Mouse (Mus musculus) megakaryocyte, adult 5-6 weeks (primary cell): ENCODE results near the gene Slc35b1. TPM values are rescaled to one million over a fixed set of nuclear protein-coding genes. Genes with fewer than 3 reads are reported as not detected.

ENCODE experiments used
- ATAC-seq: 2 replicates; pipeline ENCODE4 v1.8.0; 2016; ENCODE audit warnings: mild to moderate bottlenecking, inconsistent platforms; ENCODE audit not compliant: poor library complexity, severe bottlenecking
- total RNA-seq, 2 experiments: library from RNA; stranded (forward) in 1 of 2; stranded (reverse) in 1 of 2; fragments of 153-499, 151-499 nt in 1 of 2; fragments of 221-1000, 200-1000 nt in 1 of 2; gene quantifications; 2 replicates each; pipeline versions ENCODE4 v1.2.3 to v1.2.4; 2015 to 2017

Slc35b1 gene
- total RNA-seq, 2 experiments from 2014 or later = 44.9 to 62.2 TPM

DNA sequence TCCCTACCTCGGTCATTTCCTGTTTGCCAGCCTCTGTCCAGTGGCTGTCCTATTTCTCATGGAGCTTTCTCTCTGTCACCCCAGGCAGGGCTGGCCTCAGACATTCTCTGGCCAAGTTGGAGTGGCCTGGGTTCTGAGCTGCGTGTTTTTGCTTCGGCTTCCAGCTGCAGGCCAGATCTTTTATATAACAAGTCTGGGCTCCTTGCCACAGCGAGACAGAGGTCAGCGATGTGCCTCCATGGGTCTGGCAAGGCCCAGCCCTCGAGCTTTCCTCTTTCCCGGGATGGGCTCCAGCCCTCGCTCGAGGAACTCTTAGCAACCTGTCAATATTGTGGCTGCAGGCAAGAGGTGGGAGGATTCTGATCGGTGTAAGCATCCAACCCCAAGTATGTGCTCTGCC is 18.9 kb upstream of the Slc35b1 start:
- ATAC-seq = no peak

DNA sequence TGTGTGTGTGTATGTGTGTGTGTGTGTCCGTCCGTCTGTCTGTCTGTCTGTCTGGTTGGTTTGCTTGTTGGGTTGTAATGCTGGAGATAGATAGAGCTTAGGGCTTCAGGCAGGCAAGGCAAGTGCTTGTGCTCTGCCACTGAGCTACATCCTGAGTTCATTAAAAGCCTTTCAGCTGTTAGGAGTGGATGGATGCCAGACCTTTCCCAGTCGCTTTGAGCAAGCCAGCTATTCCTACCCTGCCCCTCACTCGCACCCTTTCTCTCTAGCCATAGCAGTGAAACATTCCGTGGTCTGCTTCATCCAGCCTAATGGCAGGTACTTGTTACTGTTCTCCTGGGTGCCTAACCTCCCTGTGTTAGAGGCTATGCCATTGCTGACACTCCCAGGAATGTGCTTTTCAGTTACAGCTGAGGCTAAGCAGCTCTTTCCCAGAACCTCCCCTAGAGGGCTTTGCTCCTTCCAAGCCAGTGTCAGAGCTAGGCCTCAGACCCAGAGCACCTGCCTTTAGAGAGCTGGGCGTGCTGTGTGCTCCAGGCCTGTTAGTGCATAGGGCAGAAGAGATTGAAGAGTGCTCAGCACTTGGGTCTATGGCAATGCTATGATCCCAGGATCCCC is 18.1 kb upstream of the Slc35b1 start:
- peak; percentile 14 for ATAC-seq

DNA sequence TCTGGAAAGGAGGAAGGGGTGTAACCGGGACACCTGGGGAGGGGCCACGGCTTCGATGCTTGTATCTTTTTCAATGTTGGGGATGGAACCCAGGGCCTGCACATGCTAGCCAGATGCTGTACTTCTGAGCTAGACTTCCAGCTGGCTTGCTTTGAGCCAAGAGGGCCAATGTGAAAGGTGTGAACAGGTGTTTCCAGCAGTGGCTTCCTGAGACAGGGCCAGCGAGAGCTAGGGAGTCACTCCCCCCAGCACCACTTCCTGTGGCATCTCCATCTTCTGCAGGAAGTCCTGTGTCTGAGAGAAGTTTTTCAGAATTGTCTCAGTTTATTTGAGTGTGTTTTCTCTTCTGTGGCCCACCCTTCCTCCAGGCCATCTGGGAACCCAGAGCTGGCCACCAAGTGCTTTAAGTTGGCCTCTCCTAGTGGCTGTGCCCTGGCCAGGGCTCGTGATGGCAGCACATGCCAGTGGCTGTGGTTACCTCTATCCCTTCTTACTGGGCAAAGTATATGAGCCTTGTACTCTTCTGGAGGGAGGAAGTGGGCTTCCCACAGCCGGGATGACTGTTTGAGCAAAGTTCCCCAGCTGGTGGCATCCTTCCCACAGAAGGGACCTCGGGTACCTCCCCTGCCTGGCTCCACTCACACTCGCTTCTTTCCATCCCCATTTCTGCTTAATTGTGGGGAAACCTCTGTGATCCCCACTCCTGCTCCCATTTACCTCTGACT is 17.3 kb upstream of the Slc35b1 start:
- ATAC-seq = peak; percentile 63

DNA sequence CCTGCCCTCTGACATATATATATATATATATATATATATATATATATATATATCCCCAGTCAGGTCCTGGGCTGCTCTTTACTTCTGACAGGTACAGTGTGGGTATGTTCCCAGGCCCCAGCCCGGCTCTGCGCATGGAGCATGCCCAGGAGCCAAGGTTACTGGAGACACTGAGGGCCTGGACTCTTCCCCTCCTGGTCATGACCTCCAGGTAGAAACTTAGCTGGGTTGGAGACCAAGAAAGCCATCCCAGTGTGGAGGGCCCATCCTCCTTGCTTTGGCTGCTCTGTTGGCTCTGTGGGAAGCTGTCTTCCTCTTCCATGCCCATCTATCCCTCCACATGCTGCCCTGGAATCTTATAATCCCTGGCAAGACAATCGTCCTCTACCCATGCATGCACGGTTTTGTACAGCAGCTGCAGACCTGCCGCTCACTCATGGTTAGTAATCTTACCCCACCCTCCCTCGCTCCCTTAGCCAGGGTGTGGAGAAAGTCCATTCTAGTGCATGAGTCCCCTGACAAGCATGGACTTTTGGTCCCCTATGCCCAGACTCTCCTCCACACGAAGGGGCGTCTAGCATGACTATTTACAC is 16.2 kb upstream of the Slc35b1 start:
- no peak for ATAC-seq

DNA sequence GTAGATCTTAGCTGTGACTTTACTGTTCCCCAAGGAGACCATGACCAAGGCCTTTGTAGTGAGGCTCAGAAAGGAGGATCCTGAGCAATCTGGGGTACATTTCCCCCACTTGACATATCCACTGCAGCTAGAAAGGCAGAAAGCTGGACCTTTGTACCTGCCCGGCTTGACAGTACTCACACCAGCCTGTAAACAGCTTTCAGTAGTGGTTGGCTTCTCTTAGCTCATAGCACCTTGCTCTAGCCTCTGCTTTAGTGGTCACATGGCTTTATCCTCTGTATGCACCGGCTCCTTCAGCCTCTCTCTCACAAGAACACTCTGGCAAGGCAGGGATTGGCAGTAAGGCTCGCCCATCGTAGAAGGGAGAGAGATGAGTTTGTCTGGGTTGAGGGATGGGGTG is 15.6 kb upstream of the Slc35b1 start:
- ATAC-seq = no peak

DNA sequence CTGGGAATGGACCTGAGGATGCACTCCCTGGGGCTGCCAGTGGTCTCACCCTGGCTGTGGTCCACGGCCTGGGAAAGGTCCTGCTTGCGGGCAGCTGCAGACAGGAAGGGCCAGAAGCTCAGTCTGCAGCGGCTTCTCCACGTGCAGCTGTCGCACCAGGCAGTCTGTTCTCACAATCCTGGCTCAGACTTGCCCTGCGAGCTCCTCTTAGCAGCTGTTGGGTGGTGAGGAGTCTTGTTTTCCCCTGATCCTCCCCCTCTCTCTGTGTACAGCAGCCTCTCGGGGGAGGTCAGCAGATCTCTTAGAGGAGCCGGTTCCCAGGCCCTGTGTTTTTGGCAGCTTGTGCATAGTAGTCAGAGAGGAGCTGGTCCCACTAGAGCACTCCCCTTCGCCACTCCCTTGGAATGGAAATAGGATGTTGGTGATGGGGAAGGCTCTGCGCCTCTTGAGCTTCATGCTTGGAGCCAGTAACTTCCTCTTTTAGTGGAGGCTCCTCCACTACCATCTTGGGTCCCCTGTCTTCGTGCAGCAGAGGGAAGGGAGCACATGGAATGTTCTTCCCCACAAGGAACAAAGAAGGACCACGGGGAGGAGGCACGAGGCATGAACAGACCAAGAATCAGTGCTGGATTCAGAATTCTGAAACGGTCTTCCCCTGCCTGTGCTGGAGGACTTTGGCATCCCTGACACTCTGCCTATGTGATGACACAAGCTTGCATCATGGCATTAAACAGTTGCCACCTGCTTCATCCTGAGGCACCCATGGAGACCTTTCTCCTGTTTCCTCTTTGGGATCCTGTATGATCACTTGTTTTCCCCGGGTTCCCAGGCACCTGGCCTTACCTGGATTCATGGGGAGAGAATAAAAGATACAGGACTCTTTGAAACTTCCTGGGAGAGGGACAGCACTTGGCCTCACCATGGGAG is 14.3 kb upstream of the Slc35b1 start:
- ATAC-seq = peak; percentile 64

DNA sequence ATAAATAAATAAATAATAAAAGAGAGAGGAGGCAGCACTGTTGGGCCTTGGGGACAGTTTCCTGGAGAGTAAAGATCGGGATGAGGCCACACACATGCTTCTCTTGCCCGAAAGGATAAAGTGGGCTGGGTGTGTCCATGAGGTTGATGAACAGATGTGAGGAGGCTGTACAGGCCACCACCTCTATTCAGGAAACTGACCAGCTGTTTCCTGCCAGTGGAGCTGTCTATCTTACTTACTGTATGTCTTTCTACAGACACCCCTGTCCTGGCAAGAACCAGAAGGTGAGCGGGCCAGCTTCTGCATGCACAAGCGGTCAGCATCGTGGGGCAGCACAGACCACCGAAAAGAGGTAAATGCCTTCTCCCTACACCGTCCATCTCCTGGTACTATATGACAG is 13.3 kb upstream of the Slc35b1 start:
- no peak for ATAC-seq

DNA sequence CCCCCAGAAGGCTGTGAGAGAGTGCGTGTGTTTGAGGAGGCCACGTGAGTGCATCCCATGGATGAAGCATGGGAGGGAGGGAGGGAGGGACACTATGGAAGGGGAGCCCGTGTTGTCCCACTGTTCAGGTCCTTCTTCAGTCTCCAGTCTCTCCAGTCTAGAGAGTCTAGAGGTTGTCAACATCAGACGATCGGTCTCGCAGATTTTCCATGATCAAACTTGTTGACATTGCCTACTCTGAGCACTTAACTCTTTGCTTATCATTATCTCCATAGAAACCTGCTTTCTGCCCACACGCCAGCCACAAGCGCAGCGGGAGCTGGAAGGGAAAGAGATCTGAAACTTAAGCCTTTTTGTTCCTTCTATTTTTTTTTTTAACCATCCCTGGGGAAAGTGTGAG is 5.6 kb upstream of the Slc35b1 start:
- ATAC-seq = no peak

DNA sequence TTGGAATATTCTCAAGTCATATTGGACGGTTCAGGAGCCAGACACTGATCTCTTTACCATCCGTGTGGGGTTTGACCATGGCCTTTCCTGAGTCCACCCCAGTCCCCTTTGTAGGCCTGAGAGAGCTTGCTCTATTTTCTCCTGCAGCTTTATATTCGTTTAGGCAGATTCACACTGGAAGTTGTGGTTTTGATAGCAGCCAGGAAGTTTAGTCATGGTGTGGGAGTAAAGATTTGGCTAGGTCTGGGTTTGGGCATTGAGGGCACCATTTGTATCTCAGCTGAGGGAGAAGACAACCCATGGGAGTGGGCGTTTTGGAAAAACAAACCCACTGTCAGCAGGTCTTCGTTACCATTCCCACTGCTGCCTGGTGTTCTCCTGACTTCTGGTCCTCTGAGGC is 4.9 kb upstream of the Slc35b1 start:
- ATAC-seq = no peak

DNA sequence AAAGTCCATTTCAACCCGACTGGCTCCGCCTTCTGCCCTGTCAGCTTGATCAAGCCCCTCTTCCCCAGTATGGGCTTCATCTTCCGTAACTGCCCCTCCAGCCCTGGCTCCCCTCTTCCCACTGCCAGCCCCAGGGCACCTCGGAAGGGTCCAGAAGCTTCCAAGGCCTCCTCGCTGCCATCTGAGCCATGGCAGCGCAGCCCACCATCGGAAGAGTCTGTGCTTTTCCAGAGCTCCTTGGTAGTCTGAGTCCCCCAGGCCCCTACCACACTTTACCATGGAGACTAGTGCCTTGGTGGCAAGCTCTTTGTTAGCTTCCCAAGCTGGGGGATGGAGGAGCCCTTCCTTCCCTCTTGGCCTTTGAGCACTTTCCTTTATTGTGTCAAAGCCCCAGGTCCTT is 3.8 kb upstream of the Slc35b1 start:
- no peak for ATAC-seq

DNA sequence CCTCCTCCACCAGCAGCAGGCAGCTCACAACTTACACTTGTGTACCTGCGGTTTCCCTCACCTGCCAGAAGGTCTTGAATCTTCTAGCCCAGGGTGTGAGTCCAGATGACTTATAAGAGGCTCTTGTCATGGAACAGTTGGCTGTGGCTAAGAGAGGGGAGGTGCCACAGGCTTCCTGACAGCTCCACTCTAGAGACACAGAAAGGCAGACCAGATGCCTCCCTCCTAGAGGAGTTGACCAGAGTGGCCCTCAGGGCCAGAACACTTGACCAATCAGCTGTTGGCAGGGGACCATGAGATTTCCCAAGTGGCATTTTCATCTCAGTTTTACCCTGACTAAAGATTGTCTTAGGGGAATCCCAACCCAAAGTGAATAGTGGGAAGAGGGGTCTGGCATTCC is 3.3 kb upstream of the Slc35b1 start:
- no peak for ATAC-seq

DNA sequence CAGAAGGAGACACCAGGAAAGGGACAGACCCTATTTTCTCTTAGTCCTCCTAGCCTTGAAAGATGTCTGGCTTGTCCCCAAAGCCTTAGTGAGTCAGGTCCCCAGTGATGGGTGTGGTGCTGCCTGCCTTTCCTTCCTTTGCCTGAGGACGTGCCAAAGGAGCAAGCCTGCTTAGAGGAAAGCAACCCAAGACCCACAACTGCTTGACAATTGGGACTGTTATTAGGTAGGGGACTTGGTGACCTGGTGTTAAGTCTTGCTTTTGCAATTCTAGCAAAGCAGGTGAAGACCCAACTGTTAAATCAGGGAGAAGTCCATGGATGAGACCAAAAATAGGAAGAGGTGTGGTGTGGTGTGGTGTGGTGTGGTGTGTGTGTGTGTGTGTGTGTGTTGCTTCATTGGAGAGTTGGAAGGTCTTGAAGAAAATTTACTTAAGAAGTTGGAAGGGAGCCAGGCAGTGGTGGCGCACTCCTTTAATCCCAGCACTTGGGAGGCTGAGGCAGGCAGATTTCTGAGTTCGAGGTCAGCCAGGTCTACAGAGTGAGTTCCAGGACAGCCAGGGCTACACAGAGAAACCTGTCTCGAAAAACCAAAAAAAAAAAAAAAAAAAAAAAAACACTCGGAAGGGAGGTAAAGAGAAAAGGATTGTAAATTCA is 1.0 kb upstream of the Slc35b1 start:
- ATAC-seq = no peak

DNA sequence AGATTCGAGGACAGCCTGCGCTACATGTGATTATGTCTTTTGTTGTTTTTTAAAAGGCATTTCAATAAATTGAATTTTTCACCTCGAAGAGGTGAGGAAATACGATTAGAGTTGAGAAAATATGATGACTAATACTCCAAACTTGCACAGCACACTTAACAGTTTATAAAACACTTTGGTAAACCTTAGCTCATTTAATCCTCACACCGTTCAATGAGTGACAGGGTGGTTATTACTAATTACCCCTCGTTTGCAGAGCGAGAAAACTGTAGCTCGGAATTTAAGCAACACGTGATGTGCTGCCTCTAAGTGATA is 531 bp upstream of the Slc35b1 start:
- no peak for ATAC-seq

DNA sequence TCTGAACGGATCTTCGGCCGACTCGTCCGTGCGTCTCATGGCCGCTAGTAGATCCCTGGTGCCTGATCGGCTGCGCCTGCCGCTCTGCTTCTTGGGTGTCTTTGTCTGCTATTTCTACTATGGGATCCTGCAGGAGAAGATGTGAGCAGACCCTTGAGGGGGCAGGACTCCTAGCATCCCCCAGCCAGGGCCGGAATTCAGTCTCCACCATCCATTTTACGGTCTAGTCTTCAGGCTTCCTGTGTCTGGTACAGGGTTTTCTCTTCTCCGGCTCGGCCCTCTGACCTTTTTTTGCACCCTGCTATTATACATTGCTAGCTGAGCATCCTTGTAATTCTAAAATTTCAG is 455 bp downstream of the Slc35b1 start:
- no peak for ATAC-seq

DNA sequence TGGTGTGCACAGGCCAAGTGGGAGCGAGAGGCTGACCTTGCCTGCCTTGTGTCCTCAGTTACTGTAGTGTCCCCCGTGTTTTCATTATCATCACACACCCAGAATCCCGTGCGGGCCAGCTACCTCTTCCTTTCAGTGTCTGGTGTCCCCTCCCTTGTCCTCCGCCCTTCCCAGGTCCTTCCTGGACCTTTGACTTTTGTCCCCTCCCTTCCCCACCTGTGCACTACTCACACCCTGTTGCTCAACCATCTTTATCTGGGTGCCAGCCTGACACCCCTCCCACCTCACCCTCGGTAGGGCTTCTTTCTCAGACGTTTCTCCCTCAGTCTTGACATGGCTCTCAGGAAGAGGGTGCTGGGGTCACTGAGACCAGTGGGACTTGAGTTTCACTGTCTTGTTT is 2.9 kb downstream of the Slc35b1 start:
- ATAC-seq = no peak

DNA sequence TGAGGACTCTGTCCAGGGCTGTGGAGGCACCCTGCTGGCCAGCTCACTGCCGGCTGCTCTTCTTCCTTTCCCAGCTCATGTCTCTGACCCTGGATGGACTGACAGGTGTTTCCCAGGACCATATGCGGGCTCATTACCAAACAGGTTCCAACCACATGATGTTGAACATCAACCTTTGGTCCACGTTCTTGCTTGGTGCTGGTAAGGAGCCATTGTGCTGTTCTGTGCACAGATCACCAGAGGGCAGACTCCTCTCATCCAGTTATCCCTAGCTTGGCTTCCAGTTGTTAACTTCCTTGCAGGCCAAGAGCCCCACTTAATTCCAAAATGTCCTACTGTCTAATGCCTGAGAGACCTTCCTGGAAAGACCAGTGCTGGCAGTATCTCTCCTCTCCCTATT is 4.5 kb downstream of the Slc35b1 start:
- ATAC-seq = no peak

DNA sequence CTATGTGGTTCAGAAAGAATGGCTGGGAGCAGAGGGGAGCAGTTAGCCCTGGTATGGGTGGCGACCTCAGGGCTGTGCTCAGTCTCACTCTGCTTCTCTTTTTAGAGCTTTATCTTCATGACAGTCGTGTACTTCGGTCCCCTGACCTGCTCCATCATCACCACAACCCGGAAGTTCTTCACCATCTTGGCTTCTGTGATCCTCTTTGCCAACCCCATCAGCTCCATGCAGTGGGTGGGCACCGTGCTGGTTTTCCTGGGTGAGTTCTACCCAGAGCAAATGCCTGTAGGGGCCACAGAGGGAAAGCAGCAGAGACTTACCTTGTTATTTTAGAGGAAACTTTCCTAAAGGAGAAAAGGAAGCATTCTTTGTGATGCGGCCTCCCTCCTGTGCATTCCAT is 5.9 kb downstream of the Slc35b1 start:
- ATAC-seq = no peak

DNA sequence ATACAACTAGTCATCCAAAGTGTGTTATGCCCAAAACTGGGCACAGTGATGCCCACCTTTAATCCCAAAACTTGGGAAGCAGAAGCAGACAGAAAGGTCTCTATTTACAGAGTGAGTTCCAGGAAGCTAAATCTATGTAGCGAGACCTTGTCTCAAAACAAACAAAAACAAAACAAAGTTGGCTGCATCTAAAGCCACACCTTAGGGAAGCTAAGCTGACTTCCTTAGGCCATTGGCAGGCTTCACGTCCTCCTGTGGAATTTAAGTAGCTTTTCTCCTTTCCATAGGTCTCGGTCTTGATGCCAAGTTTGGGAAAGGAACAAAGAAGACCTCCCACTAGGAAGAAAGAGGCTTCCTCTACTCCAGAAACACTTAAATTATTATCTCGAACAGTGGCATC is 6.7 kb downstream of the Slc35b1 start:
- no peak for ATAC-seq

DNA sequence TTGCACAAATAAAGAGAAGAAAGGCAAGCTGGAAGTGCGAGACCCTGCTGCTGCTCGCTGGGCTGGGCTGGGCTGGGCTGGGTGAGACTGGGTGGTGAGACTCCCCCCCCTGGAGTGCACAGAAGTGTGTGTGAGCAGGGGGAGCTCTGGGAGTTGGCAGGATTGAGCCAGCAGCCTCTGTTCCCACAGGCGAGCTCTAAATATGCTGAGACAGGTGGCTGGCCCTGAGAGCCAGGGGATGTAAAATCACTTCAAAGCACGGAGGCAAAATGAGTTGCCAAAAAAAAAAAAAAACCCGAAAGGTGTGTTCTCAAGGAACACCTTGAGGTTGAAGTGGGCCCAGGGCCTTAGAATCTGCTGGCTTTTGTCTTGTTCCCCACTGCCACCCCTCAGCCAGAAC is 7.3 kb downstream of the Slc35b1 start:
- no peak for ATAC-seq

DNA sequence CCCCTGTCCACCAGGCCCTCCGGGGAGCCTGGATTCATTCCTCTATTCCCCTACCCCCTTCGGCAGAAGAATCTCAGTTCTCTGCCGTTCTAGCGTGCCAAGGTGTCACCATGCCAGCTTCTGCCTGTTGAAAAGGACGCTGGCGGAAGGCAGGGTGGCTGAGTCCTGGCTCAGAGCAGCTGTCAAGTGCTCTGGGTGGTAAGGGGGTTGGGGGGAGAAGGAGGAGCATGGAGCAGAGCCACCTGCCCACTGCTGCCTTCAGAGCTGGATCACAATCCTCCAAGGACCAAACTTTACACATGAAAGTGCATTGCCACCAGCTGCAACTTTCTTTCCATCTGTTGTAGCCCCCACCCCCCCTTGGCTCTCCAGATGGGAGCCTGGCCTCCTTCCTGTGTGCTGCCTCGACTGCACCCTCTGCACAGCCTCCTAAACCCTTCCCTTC is 7.8 kb downstream of the Slc35b1 start:
- ATAC-seq = no peak
